Mouse (Mus musculus): ENCODE data around the gene Cbfa2t3.

DNA sequence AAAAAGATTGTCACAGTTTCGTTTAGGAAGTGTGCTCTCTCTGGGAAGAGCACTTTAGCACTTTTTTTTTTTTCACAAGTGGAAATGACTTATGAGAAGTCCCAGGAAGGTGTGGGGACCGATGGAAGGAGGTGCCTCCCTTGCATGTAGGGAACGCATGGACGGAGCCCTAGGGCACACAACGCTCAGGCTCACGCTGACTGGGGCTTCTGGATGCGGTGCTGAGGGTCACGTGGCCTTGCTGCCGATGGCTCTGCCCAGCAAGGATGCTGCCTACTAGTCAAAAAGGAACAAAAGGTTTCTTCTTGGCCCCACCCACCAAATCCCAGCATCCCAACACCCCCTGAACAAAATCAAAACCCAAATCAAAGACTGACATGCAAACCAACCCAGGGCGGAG lies 69.5 kb downstream of the Cbfa2t3 start:
- TF ChIP-seq CTCF (IDR thresholded peaks at IDR 0.05; ENCODE audit: insufficient read depth, low read depth, low read length) (no peak), POLR2A (IDR thresholded peaks at IDR 0.05; ENCODE audit: insufficient read depth, low read depth, low read length) (no peak)
